9 mouse cellular contexts compared by ENCODE assay signal in the genomic region with DNA sequence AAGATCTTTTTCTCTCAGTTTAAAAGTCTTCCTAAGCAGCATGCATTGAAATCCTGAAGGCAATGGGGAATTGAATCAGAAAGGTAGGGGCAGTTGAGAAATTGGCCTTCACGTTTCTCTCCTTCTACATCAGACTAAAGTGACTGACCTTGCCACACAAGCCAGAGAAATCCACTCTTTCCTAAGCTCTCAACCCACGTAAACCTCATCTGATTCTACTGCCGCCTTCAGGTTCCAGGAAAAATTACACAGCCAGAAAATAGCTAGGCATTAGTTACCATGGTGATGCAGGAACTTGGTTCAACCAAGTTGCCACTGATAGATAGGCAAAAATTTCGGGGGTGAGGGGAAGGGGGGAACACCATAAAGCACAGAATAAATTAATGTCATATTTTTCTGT. TPM values are rescaled to one million over a fixed set of nuclear protein-coding genes. Genes with fewer than 3 reads are reported as not detected.
DNase-seq lines count a peak whose midpoint lies in the region; ATAC-seq lines count a peak whose summit lies in the region.
"Had no signal": no experiment of that assay in that cellular context is flagged by ENCODE, and none has a peak within 500 bp of the region (broad histone marks: within the 10 kb centered on the region; RNA-seq: fewer than 3 reads in every experiment).

No protein-coding gene starts in this region.

- H3K4me1 ChIP-seq in forebrain, embryonic 14.5 days (ENCODE audit: control insufficient read depth, insufficient read depth, low read length) = peaks cover 5% of the 10 kb centered on the region; the same call in 1 of the 2 replicates
- peaks cover 30% of the 10 kb centered on the region for H3K4me1 ChIP-seq in forebrain, embryonic 15.5 days
- no peaks in the 10 kb centered on the region; the same call in 1 of the 2 replicates for H3K4me1 ChIP-seq in limb, embryonic 11.5 days (ENCODE audit: control insufficient read depth, insufficient read depth, low read length)
- peaks cover 46% of the 10 kb centered on the region for H3K4me1 ChIP-seq in limb, embryonic 10.5 days

- peak; percentile 85 for DNase-seq in forebrain, embryonic 14.5 days (ENCODE audit: low spot score)
- peak; percentile 36 for DNase-seq in limb, embryonic 11.5 days (ENCODE audit: low spot score)
- DNase-seq in limb, embryonic 10.5 days (ENCODE audit: low spot score) = no peak
- peak; percentile 76 for DNase-seq in cerebellum, adult 9-10 months
- DNase-seq in layer of hippocampus, postnatal 10 days (ENCODE audit: low spot score in 2 of 2) = peak; percentile 39 to 55
- peak; percentile 60 for DNase-seq in telencephalon, adult 2 months (ENCODE audit: low read depth, low spot score)
- no peak for DNase-seq in urinary bladder, postnatal 10 days (ENCODE audit: low spot score)

- no peaks in the 10 kb centered on the region for H3K36me3 ChIP-seq in forebrain, embryonic 14.5 days (ENCODE audit: control insufficient read depth, insufficient read depth, low read length)
- H3K36me3 ChIP-seq in forebrain, embryonic 15.5 days = no peaks in the 10 kb centered on the region
- no peaks in the 10 kb centered on the region for H3K36me3 ChIP-seq in limb, embryonic 11.5 days (ENCODE audit: control insufficient read depth, insufficient read depth, low read length)
- H3K36me3 ChIP-seq in limb, embryonic 10.5 days = peaks cover 6% of the 10 kb centered on the region; the same call in 1 of the 2 replicates
- H3K36me3 ChIP-seq: heart, embryonic 15.5 days had no signal

- 4% methylated on average over 4 of the region's 4 CpGs for WGBS in forebrain, embryonic 14.5 days
- WGBS in forebrain, embryonic 15.5 days = 6% methylated on average over 4 of the region's 4 CpGs
- 14% methylated on average over 4 of the region's 4 CpGs for WGBS in limb, embryonic 11.5 days
- WGBS in limb, embryonic 10.5 days = 9% methylated on average over 4 of the region's 4 CpGs

- no peaks in the 10 kb centered on the region for H3K9me3 ChIP-seq in forebrain, embryonic 14.5 days (replicated peaks; ENCODE audit: control insufficient read depth, low read length)
- H3K9me3 ChIP-seq in forebrain, embryonic 15.5 days = no peaks in the 10 kb centered on the region
- no peaks in the 10 kb centered on the region for H3K9me3 ChIP-seq in limb, embryonic 11.5 days (ENCODE audit: control insufficient read depth, low read length)
- no peaks in the 10 kb centered on the region for H3K9me3 ChIP-seq in limb, embryonic 10.5 days (replicated peaks)
- H3K9me3 ChIP-seq: heart, embryonic 15.5 days had no signal

- ATAC-seq in forebrain, embryonic 14.5 days = no peak
- no peak for ATAC-seq in forebrain, embryonic 15.5 days (replicated peaks)
- ATAC-seq in limb, embryonic 11.5 days (ENCODE audit: insufficient number of reproducible peaks, low FRiP score, low TSS enrichment, low read depth) = no peak

- H3K27me3 ChIP-seq in forebrain, embryonic 14.5 days (replicated peaks; ENCODE audit: control insufficient read depth, insufficient read depth, low read length) = no peaks in the 10 kb centered on the region
- H3K27me3 ChIP-seq in forebrain, embryonic 15.5 days = no peaks in the 10 kb centered on the region
- H3K27me3 ChIP-seq in limb, embryonic 11.5 days (ENCODE audit: control insufficient read depth, insufficient read depth, low read length) = no peaks in the 10 kb centered on the region
- H3K27me3 ChIP-seq in limb, embryonic 10.5 days (ENCODE audit: low read depth, poor library complexity, severe bottlenecking) = no peaks in the 10 kb centered on the region
- H3K27me3 ChIP-seq: heart, embryonic 15.5 days had no signal

- H3K27ac ChIP-seq in forebrain, embryonic 14.5 days (ENCODE audit: low read depth, low read length) = no peak overlapping the region
- H3K27ac ChIP-seq in forebrain, embryonic 15.5 days (replicated peaks) = no peak overlapping the region
- no peak overlapping the region for H3K27ac ChIP-seq in limb, embryonic 11.5 days (replicated peaks; ENCODE audit: low read depth, low read length)
- H3K27ac ChIP-seq in limb, embryonic 10.5 days = no peak overlapping the region

- no peak overlapping the region for H3K4me2 ChIP-seq in forebrain, embryonic 14.5 days (ENCODE audit: low read length)
- H3K4me2 ChIP-seq in forebrain, embryonic 15.5 days (replicated peaks) = no peak overlapping the region
- H3K4me2 ChIP-seq in limb, embryonic 11.5 days (ENCODE audit: low read depth, severe bottlenecking) = no peak overlapping the region
- H3K4me2 ChIP-seq: heart, embryonic 15.5 days had no signal

- H3K4me3 ChIP-seq in forebrain, embryonic 14.5 days (ENCODE audit: low read depth, low read length) = no peak overlapping the region
- no peak overlapping the region for H3K4me3 ChIP-seq in forebrain, embryonic 15.5 days
- H3K4me3 ChIP-seq in limb, embryonic 11.5 days (ENCODE audit: low read depth, low read length) = no peak overlapping the region
- no peak overlapping the region for H3K4me3 ChIP-seq in limb, embryonic 10.5 days
- H3K4me3 ChIP-seq: heart, embryonic 15.5 days had no signal

- no peak overlapping the region for H3K9ac ChIP-seq in forebrain, embryonic 14.5 days (ENCODE audit: low read length)
- H3K9ac ChIP-seq in forebrain, embryonic 15.5 days (replicated peaks) = no peak overlapping the region
- H3K9ac ChIP-seq in limb, embryonic 11.5 days (ENCODE audit: low read length) = no peak overlapping the region
- H3K9ac ChIP-seq: heart, embryonic 15.5 days had no signal

RNA-seq across cellular contexts. Expression of a gene that starts 1.5 kb away (rescaled TPM):
- polyA plus RNA-seq in forebrain, embryonic 14.5 days (2014; fragmentation: Nextera tagmentation; extraction: Ambion mirVana) = 4.7 and 5.1 TPM in 2 replicates
- 6.0 and 6.8 TPM in 2 replicates for polyA plus RNA-seq in forebrain, embryonic 15.5 days (2015; fragmentation: Nextera tagmentation; extraction: Ambion mirVana)
- 5.3 and 5.4 TPM in 2 replicates for polyA plus RNA-seq in limb, embryonic 11.5 days (2014; fragmentation: Nextera tagmentation; extraction: Ambion mirVana)
- polyA plus RNA-seq in limb, embryonic 10.5 days (2016; fragmentation: Nextera tagmentation; extraction: Ambion mirVana) = 6.5 and 6.9 TPM in 2 replicates
- total RNA-seq in layer of hippocampus, postnatal 10 days (2021) = 10 to 100 TPM; 36.2 to 40.1 TPM

RNA-seq across cellular contexts. Expression of a gene that starts 11.3 kb away (rescaled TPM):
- polyA plus RNA-seq in forebrain, embryonic 14.5 days (2014; fragmentation: Nextera tagmentation; extraction: Ambion mirVana) = 168 and 170 TPM in 2 replicates
- polyA plus RNA-seq in forebrain, embryonic 15.5 days (2015; fragmentation: Nextera tagmentation; extraction: Ambion mirVana) = 159 and 168 TPM in 2 replicates
- 75.3 and 81.9 TPM in 2 replicates for polyA plus RNA-seq in limb, embryonic 11.5 days (2014; fragmentation: Nextera tagmentation; extraction: Ambion mirVana)
- polyA plus RNA-seq in limb, embryonic 10.5 days (2016; fragmentation: Nextera tagmentation; extraction: Ambion mirVana) = 63.9 and 78.3 TPM in 2 replicates
- 10 to 100 TPM; 92.9 to 96.2 TPM for total RNA-seq in layer of hippocampus, postnatal 10 days (2021)

Comparison
In these comparisons a context has a peak if more than half of its experiments do, and no peak if none do; other contexts are left out.
1. DNase-seq: peak in forebrain, embryonic 14.5 days (single experiment), limb, embryonic 11.5 days (single experiment), cerebellum, adult 9-10 months (single experiment), layer of hippocampus, postnatal 10 days (2 of 2) and telencephalon, adult 2 months (single experiment); none in limb, embryonic 10.5 days (single experiment) and urinary bladder, postnatal 10 days (single experiment).